Mouse (Mus musculus) forebrain, postnatal 0 days (tissue): ENCODE data around the gene Pagr1b. TPM values are rescaled to one million over a fixed set of nuclear protein-coding genes. Genes with fewer than 3 reads are reported as not detected.

ENCODE experiments used
- ATAC-seq: fragments of 200-750 bp; cut with Nextera tagmentation; 2 replicates; pipeline ENCODE4 v1.8.0; 2017; ENCODE audit warnings: mild to moderate bottlenecking, moderate library complexity
- DNase-seq: peaks from one replicate; pipeline ENCODE4 v3.0.0-alpha.2; 2015
- H3K27ac ChIP-seq: fragments of 300-500 bp; sonication (generic); 2 replicates; pipeline ENCODE4 v1.5.1; 2014; ENCODE audit warnings: low read depth, mild to moderate bottlenecking, antibody characterized with exemption, low read length, moderate library complexity, mixed read lengths
- H3K27me3 ChIP-seq: fragments of 300-500 bp; sonication (generic); 2 replicates; pipeline ENCODE4 v1.6.1; 2014; ENCODE audit warnings: mild to moderate bottlenecking, low read length, mixed read lengths; ENCODE audit not compliant: insufficient read depth
- H3K36me3 ChIP-seq: fragments of 300-500 bp; sonication (generic); 2 replicates; pipeline ENCODE4 v1.6.1; 2014; ENCODE audit warnings: mild to moderate bottlenecking, moderate library complexity; ENCODE audit not compliant: insufficient read depth
- H3K4me1 ChIP-seq: fragments of 300-500 bp; sonication (generic); 2 replicates; pipeline ENCODE4 v1.6.1; 2014; ENCODE audit warnings: antibody characterized with exemption; ENCODE audit not compliant: insufficient read depth
- H3K4me2 ChIP-seq: fragments of 300-500 bp; sonication (generic); 2 replicates; pipeline ENCODE4 v1.6.1; 2014; ENCODE audit warnings: low read depth, mild to moderate bottlenecking, moderate library complexity
- H3K4me3 ChIP-seq: fragments of 300-500 bp; sonication (generic); 2 replicates; pipeline ENCODE4 v1.5.1; 2014; ENCODE audit warnings: low read depth, low read length, mixed read lengths
- H3K9ac ChIP-seq: fragments of 300-500 bp; sonication (generic); 2 replicates; pipeline ENCODE4 v1.6.1; 2014; ENCODE audit warnings: mild to moderate bottlenecking
- H3K9me3 ChIP-seq: fragments of 300-500 bp; sonication (generic); 2 replicates; pipeline ENCODE4 v1.6.1; 2016; ENCODE audit warnings: low read length
- CTCF ChIP-seq: sonication (generic); IDR thresholded peaks from 2 replicates; pipeline ENCODE4 v1.5.1; 2016; ENCODE audit warnings: antibody characterized with exemption, control low read depth, low read depth
- WGBS: fragments of 180-500 bp; shearing (Covaris S2); extraction: QIAGEN DNeasy Blood & Tissue Kit; methylation state at CpG from one replicate; pipeline ENCODE4 v1.1.7; 2014; 5-methylcytosine and 5-hydroxymethylcytosine counted together
- polyA plus RNA-seq: library from polyadenylated mRNA; unstranded; fragments of >200 nt; fragmentation: Nextera tagmentation; extraction: Ambion mirVana; gene quantifications from 2 replicates; pipeline ENCODE4 v1.2.1, GENCODE M21; 2015
- total RNA-seq: library from RNA; depleted of rRNA; stranded (reverse); fragments of >200 nt; gene quantifications from 2 replicates; pipeline ENCODE4 v1.2.3, GENCODE M21; 2014

Gene Pagr1b
- total and polyA plus RNA-seq, 2 experiments from 2014 or later, result 1.0 to 3.8 TPM

GRCm38 (mm10) chr7:127009307-127010085, 6.8 kb downstream of the Pagr1b start:
- no peak for DNase-seq
- Histone ChIP-seq H3K9me3 (no peaks in the 10 kb centered on the region), H3K4me2 (no peak overlapping the region), H3K9ac (no peak overlapping the region), H3K4me3 (no peak overlapping the region), H3K4me1 (0 out of 2 replicates have a peak, but pooled peaks cover 4% of the 10 kb centered on the region), H3K27me3 (no peaks in the 10 kb centered on the region), H3K36me3 (peaks cover 15% of the 10 kb centered on the region; the same call in 1 of the 2 replicates), H3K27ac (0 out of 2 replicates have a peak overlapping the region, but pooled peaks have one; percentile 69)
- no peak for ATAC-seq
- no peak for TF ChIP-seq CTCF
- WGBS, result 77% methylated on average over 17 of the region's 17 CpGs

DNA sequence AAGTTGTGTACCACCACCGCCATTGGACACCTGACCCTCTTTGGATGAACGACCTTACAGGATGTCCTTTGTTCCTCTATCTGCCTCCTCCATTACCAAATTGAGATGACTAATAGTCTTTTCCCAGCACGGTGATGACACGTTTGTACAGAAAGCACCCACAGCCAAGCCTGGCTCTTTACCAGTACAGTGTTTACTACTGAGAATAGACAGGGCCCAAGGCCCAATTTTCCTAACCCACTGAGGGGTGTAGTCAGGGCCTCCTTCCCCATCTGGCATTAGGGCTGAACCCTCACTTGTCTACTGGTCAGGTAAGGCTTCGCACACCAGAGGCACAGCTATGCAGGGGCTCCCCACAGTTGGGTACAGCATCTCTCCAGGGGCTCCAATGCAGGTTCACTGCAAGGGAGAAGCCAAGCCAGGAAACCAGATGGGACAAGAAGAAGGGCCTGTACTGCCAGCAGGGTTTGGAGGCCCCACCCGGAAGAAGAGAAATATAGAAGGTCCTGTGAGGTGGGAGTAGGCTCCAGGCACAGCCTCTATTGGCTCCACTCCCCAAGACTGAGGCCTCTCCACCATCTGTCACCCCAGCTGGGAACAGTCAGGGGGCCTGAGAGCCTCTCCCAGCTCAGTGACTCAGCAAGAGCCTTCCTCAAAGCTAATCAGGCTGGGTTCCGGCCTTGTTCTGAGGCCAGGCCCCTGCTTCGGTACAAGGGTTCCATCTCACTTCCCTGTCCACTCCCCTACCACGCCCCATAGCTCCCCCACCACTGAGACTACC, 7.9 kb downstream of the Pagr1b start:
- Histone ChIP-seq H3K4me1 (0 out of 2 replicates have a peak, but pooled peaks cover 4% of the 10 kb centered on the region), H3K36me3 (peaks cover 8% of the 10 kb centered on the region; the same call in 1 of the 2 replicates), H3K9ac (peak overlapping the region; percentile 10; the same call in 1 of the 2 replicates), H3K4me2 (no peak overlapping the region), H3K4me3 (no peak overlapping the region), H3K9me3 (no peaks in the 10 kb centered on the region), H3K27me3 (no peaks in the 10 kb centered on the region), H3K27ac (peak overlapping the region; percentile 69)
- DNase-seq (peak; percentile 71), ATAC-seq (peak; percentile 87)
- 50% methylated on average over 9 of the region's 9 CpGs for WGBS
- TF ChIP-seq CTCF, result no peak

GRCm38 (mm10) chr7:127007313-127008024, 8.8 kb downstream of the Pagr1b start:
- Histone ChIP-seq H3K9me3 (no peaks in the 10 kb centered on the region), H3K27me3 (no peaks in the 10 kb centered on the region), H3K9ac (no peak overlapping the region), H3K4me2 (no peak overlapping the region), H3K4me3 (no peak overlapping the region), H3K36me3 (no peaks in the 10 kb centered on the region), H3K27ac (no peak overlapping the region), H3K4me1 (0 out of 2 replicates have a peak, but pooled peaks cover 4% of the 10 kb centered on the region)
- WGBS, result 84% methylated on average over 6 of the region's 6 CpGs
- TF ChIP-seq CTCF, result no peak
- no peak for DNase-seq
- no peak for ATAC-seq

DNA sequence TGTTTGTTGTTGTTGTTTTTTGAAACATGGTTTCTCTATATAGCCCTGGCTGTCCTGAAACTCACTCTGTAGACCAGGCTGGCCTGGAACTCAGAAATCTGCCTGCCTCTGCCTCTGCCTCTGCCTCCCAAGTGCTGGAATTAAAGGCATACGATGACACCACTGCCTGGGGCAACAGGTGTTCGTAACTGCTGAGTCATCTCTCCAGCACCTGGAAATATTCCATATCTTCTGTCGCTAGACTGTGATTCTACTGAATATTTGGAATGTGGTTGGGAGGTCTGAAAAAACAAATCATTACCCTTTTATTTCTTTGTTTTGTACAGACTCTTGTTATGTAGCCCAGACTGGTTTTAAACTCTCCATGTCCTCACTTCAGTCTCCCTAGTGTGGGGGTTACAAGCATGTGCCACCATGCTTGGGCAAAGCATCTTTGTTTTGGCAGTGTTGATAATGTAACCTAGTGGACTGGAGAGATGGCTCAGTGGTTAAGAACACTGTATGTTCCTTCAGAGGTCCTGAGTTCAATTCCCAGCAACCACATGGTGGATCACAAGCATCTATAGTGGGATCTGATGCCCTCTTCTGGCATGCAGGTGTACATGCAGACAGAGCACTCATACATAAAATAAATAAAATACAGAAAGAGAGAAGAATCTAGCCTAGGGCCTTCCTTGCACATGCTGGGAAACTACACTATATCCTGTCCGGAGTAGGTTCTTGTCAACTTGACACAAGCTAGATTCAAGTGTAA, 12.0 kb downstream of the Pagr1b start:
- no peak for DNase-seq
- no peaks in the 10 kb centered on the region for H3K9me3 ChIP-seq
- H3K4me3 ChIP-seq, result no peak overlapping the region
- peak; percentile 17; the same call in 1 of the 2 replicates for TF ChIP-seq CTCF
- H3K36me3 ChIP-seq, result no peaks in the 10 kb centered on the region
- WGBS, result 80% methylated on average over 4 of the region's 4 CpGs
- 0 out of 2 replicates have a peak, but pooled peaks cover 4% of the 10 kb centered on the region for H3K4me1 ChIP-seq
- H3K27me3 ChIP-seq, result no peaks in the 10 kb centered on the region
- no peak overlapping the region for H3K27ac ChIP-seq
- H3K4me2 ChIP-seq, result no peak overlapping the region
- no peak overlapping the region for H3K9ac ChIP-seq
- ATAC-seq, result no peak

- no peak overlapping the region for H3K4me3 ChIP-seq
- 90% methylated on average over 5 of the region's 5 CpGs for WGBS
- DNase-seq, result no peak
Measured at GRCm38 (mm10) chr7:127003620-127004019, 12.7 kb downstream of the Pagr1b start.

GRCm38 (mm10) chr7:126999568-126999967, 16.7 kb downstream of the Pagr1b start:
- ATAC-seq (no peak), DNase-seq (no peak)
- TF ChIP-seq CTCF, result no peak
- Histone ChIP-seq H3K36me3 (no peaks in the 10 kb centered on the region), H3K4me1 (no peaks in the 10 kb centered on the region), H3K4me2 (no peak overlapping the region), H3K9me3 (no peaks in the 10 kb centered on the region), H3K9ac (no peak overlapping the region), H3K27ac (no peak overlapping the region), H3K27me3 (no peaks in the 10 kb centered on the region), H3K4me3 (no peak overlapping the region)
- 87% methylated on average over 10 of the region's 10 CpGs for WGBS

More at GRCm38 (mm10) chr7:127003620-127004019, 12.7 kb downstream of the Pagr1b start:
- H3K4me1 ChIP-seq, result no peaks in the 10 kb centered on the region
- H3K36me3 ChIP-seq, result no peaks in the 10 kb centered on the region
- H3K27me3 ChIP-seq, result no peaks in the 10 kb centered on the region
- no peaks in the 10 kb centered on the region for H3K9me3 ChIP-seq
- ATAC-seq, result no peak
- no peak overlapping the region for H3K27ac ChIP-seq
- no peak for TF ChIP-seq CTCF
- no peak overlapping the region for H3K4me2 ChIP-seq
- H3K9ac ChIP-seq, result no peak overlapping the region
